16 mouse cellular contexts compared by ENCODE assay signal in the genomic region with DNA sequence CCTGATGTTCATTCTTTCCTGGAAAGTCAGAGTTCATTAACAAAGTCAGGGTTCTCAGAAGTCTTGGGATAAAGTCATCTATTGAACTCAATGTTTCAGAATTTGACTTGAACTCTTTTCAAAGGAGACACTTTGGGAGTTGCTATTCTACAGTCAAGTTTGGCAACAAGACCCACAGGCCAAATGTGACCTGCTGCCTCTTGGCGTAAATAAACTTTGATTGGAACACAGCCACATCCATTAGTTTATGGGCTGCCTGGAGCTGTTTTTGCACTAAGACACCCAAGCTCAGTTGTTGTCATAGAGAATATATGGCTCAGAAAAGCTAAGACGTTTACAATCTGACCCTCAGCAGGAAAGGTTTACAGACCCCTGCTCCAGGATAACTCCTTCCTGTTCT.
DNase-seq lines count a peak whose midpoint lies in the region; ATAC-seq and TF ChIP-seq lines count a peak whose summit lies in the region.
"Had no signal": no experiment of that assay in that cellular context is flagged by ENCODE, and none has a peak within 500 bp of the region (broad histone marks: within the 10 kb centered on the region; RNA-seq: fewer than 3 reads in every experiment).

No protein-coding gene starts in this region.

- 53% methylated on average over 2 of the region's 2 CpGs for WGBS in lung, postnatal 0 days

- no peak for TF ChIP-seq CTCF in lung, postnatal 0 days (IDR thresholded peaks at IDR 0.05)

- no peaks in the 10 kb centered on the region for H3K27me3 ChIP-seq in lung, postnatal 0 days (replicated peaks; ENCODE audit: insufficient read depth, low read length)
- H3K27me3 ChIP-seq: forebrain, embryonic 12.5 days; intestine, embryonic 15.5 days; limb, embryonic 13.5 days had no signal

- no peaks in the 10 kb centered on the region for H3K4me1 ChIP-seq in lung, postnatal 0 days (ENCODE audit: insufficient read depth, low read depth, low read length)
- H3K4me1 ChIP-seq: forebrain, embryonic 12.5 days; intestine, embryonic 15.5 days; limb, embryonic 13.5 days had no signal

- H3K36me3 ChIP-seq in lung, postnatal 0 days (ENCODE audit: insufficient read depth, low read length), result no peaks in the 10 kb centered on the region
- H3K36me3 ChIP-seq: forebrain, embryonic 12.5 days; G1E; intestine, embryonic 15.5 days; limb, embryonic 13.5 days had no signal

- TF ChIP-seq EP300 in lung, postnatal 0 days (IDR thresholded peaks at IDR 0.05), result no peak

- H3K9ac ChIP-seq in lung, postnatal 0 days (replicated peaks; ENCODE audit: low read depth), result no peak overlapping the region
- H3K9ac ChIP-seq: forebrain, embryonic 12.5 days; intestine, embryonic 15.5 days; limb, embryonic 13.5 days had no signal

- intact Hi-C loops in gastrocnemius, postnatal 14 days (cut with DNase I; ENCODE audit: low total_unique reads), result no loop called here

- no peak for ATAC-seq in lung, postnatal 0 days
- ATAC-seq: intestine, embryonic 15.5 days had no signal

- no peak overlapping the region for H3K4me3 ChIP-seq in lung, postnatal 0 days (ENCODE audit: low read depth, low read length)
- H3K4me3 ChIP-seq: forebrain, embryonic 12.5 days; gastrocnemius, adult 2 months; intestine, embryonic 15.5 days; limb, embryonic 13.5 days had no signal

- H3K27ac ChIP-seq in lung, postnatal 0 days (ENCODE audit: low read length), result no peak overlapping the region
- H3K27ac ChIP-seq: forebrain, embryonic 12.5 days; gastrocnemius, adult 2 months; intestine, embryonic 15.5 days; limb, embryonic 13.5 days had no signal

- no peaks in the 10 kb centered on the region for H3K9me3 ChIP-seq in lung, postnatal 0 days (ENCODE audit: low read length)
- H3K9me3 ChIP-seq: forebrain, embryonic 12.5 days; intestine, embryonic 15.5 days had no signal

- peak; percentile 43 for DNase-seq in gastrocnemius, adult 18-20 months (ENCODE audit: low spot score)
- no peak for DNase-seq in gastrocnemius, postnatal 14 days
- peak; percentile 50 for DNase-seq in lung, postnatal 10 days
- DNase-seq in lung, postnatal 0 days (ENCODE audit: low spot score), result no peak
- DNase-seq in kidney, adult 18-20 months, result peak; percentile 18
- peak; percentile 27 for DNase-seq in lung, postnatal 14 days
- DNase-seq in thymus, postnatal 25 days, result no peak
- no peak for DNase-seq in frontal cortex, adult 2 months (ENCODE audit: extremely low spot score in 1 of 2, low spot score in 1 of 2)
- DNase-seq: cerebellum, postnatal 25 days; gastrocnemius, adult 2 months; right cerebral cortex, postnatal 14 days; thymus, postnatal 14 days had no signal

- no peak overlapping the region for H3K4me2 ChIP-seq in lung, postnatal 0 days (replicated peaks; ENCODE audit: low read depth, low read length)
- H3K4me2 ChIP-seq: forebrain, embryonic 12.5 days; intestine, embryonic 15.5 days; limb, embryonic 13.5 days had no signal

Comparison
In these comparisons a context has a peak if more than half of its experiments do, and no peak if none do; other contexts are left out.
1. DNase-seq: peak in gastrocnemius, adult 18-20 months (single experiment), lung, postnatal 10 days (single experiment), kidney, adult 18-20 months (single experiment) and lung, postnatal 14 days (single experiment); none in gastrocnemius, postnatal 14 days (single experiment), lung, postnatal 0 days (single experiment), thymus, postnatal 25 days (single experiment) and frontal cortex, adult 2 months (0 of 2).